Mouse (Mus musculus) heart, adult 2 months (tissue): ENCODE data around the gene Tmem177.

Source experiments
- CTCF ChIP-seq: fragments of 200-600 bp; IDR thresholded peaks from 2 replicates; pipeline ENCODE4 v1.8.1; 2022; ENCODE audit warnings: antibody characterized with exemption, mild to moderate bottlenecking, moderate library complexity
- POLR2A ChIP-seq: fragments of 200-500 bp; IDR thresholded peaks from 2 replicates; pipeline ENCODE4 v1.6.1; 2011; ENCODE audit warnings: mild to moderate bottlenecking, low read depth, low read length, control low read depth; ENCODE audit not compliant: insufficient read depth

DNA sequence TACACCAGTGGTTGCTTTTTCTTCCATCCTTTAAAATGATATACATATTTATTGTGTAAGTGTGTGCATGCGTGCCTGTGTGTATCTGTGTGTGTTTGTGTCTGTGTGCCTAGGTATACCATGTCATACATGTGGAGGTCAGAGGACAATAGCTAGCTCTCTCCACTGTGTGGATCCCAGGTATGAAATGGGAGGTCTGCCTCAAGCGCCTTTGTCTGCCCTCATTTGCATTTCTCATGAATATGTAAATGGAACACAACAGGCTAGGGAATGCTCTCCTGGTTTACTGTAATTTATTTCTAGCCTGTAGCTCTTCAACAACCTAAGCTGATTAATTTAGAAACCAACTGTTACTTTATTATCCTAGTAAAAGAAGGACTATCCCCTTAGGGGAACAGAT, 41.7 kb upstream of the Tmem177 start:
- TF ChIP-seq POLR2A: no peak
- TF ChIP-seq CTCF: no peak
